Mouse (Mus musculus): Measurements from ENCODE around the gene Insrr. TPM values are rescaled to one million over a fixed set of nuclear protein-coding genes. Genes with fewer than 3 reads are reported as not detected.
A peak's percentile ranks its signal among the peaks of the same experiment; 100 is the strongest.

Insrr gene
- 0.86 and 0.94 TPM in 2 replicates for polyA plus RNA-seq (2014; fragmentation: Nextera tagmentation; extraction: Ambion mirVana)

GRCm38 (mm10) chr3:87796736-87797334, at the start of gene Insrr:
Insrr (plus strand) TSS chr3:87796951.
- H3K4me2 ChIP-seq (ENCODE audit: low read depth, low read length): peak within 1 kb of the TSS; percentile 62
- DNase-seq (ENCODE audit: low spot score) (peak; percentile 58), ATAC-seq (replicated peaks; ENCODE audit: insufficient number of reproducible peaks, low FRiP score, low TSS enrichment, low read depth) (0 out of 2 replicates have a peak, but pooled peaks have one; percentile 29)
- peaks cover 15% of the 10 kb centered on the region for H3K4me1 ChIP-seq (ENCODE audit: control insufficient read depth, insufficient read depth, low read length)
- peak within 1 kb of the TSS; percentile 43 for H3K9ac ChIP-seq (replicated peaks; ENCODE audit: low read length)
- H3K27ac ChIP-seq (replicated peaks; ENCODE audit: low read depth, low read length): no peak within 1 kb of the TSS
- 1% methylated on average over 29 of the region's 29 CpGs for WGBS
- no peaks in the 10 kb centered on the region for H3K36me3 ChIP-seq (replicated peaks; ENCODE audit: control insufficient read depth, insufficient read depth, low read depth, low read length)
- peak within 1 kb of the TSS; percentile 30 for H3K4me3 ChIP-seq (ENCODE audit: low read depth, low read length)
- H3K27me3 ChIP-seq (ENCODE audit: control insufficient read depth, insufficient read depth, low read length): peaks cover 64% of the 10 kb centered on the region
- H3K9me3 ChIP-seq (replicated peaks; ENCODE audit: control insufficient read depth, low read length): no peaks in the 10 kb centered on the region

GRCm38 (mm10) chr3:87748431-87748830, 48.3 kb upstream of the Insrr start, which contains the start of gene Lrrc71:
Lrrc71 (minus strand) TSS chr3:87748625.
- Histone ChIP-seq H3K4me3 (ENCODE audit: low read depth, low read length) (no peak within 1 kb of the TSS), H3K9ac (replicated peaks; ENCODE audit: low read length) (no peak within 1 kb of the TSS), H3K4me1 (ENCODE audit: control insufficient read depth, insufficient read depth, low read length) (peaks cover 2% of the 10 kb centered on the region), H3K9me3 (replicated peaks; ENCODE audit: control insufficient read depth, low read length) (no peaks in the 10 kb centered on the region), H3K4me2 (ENCODE audit: low read depth, low read length) (no peak within 1 kb of the TSS), H3K36me3 (replicated peaks; ENCODE audit: control insufficient read depth, insufficient read depth, low read depth, low read length) (no peaks in the 10 kb centered on the region), H3K27ac (replicated peaks; ENCODE audit: low read depth, low read length) (no peak within 1 kb of the TSS), H3K27me3 (ENCODE audit: control insufficient read depth, insufficient read depth, low read length) (no peaks in the 10 kb centered on the region)
- 55% methylated on average over 13 of the region's 13 CpGs for WGBS
- DNase-seq (ENCODE audit: low spot score) (no peak), ATAC-seq (replicated peaks; ENCODE audit: insufficient number of reproducible peaks, low FRiP score, low TSS enrichment, low read depth) (no peak)

GRCm38 (mm10) chr3:87749036-87749435, 47.7 kb upstream of the Insrr start:
- ATAC-seq (replicated peaks; ENCODE audit: insufficient number of reproducible peaks, low FRiP score, low TSS enrichment, low read depth) (no peak), DNase-seq (ENCODE audit: low spot score) (peak; percentile 58)
- H3K27ac ChIP-seq (replicated peaks; ENCODE audit: low read depth, low read length): no peak overlapping the region
- H3K27me3 ChIP-seq (ENCODE audit: control insufficient read depth, insufficient read depth, low read length): no peaks in the 10 kb centered on the region
- H3K4me2 ChIP-seq (ENCODE audit: low read depth, low read length): no peak overlapping the region
- H3K36me3 ChIP-seq (replicated peaks; ENCODE audit: control insufficient read depth, insufficient read depth, low read depth, low read length): no peaks in the 10 kb centered on the region
- WGBS: 20% methylated on average over 5 of the region's 5 CpGs
- H3K4me3 ChIP-seq (ENCODE audit: low read depth, low read length): no peak overlapping the region
- H3K4me1 ChIP-seq (ENCODE audit: control insufficient read depth, insufficient read depth, low read length): peaks cover 2% of the 10 kb centered on the region
- H3K9ac ChIP-seq (replicated peaks; ENCODE audit: low read length): no peak overlapping the region
- H3K9me3 ChIP-seq (replicated peaks; ENCODE audit: control insufficient read depth, low read length): no peaks in the 10 kb centered on the region

GRCm38 (mm10) chr3:87749977-87750376, 46.8 kb upstream of the Insrr start:
- Histone ChIP-seq H3K4me1 (ENCODE audit: control insufficient read depth, insufficient read depth, low read length) (peaks cover 2% of the 10 kb centered on the region), H3K9me3 (replicated peaks; ENCODE audit: control insufficient read depth, low read length) (no peaks in the 10 kb centered on the region), H3K36me3 (replicated peaks; ENCODE audit: control insufficient read depth, insufficient read depth, low read depth, low read length) (no peaks in the 10 kb centered on the region), H3K27me3 (ENCODE audit: control insufficient read depth, insufficient read depth, low read length) (no peaks in the 10 kb centered on the region), H3K4me2 (ENCODE audit: low read depth, low read length) (no peak overlapping the region), H3K4me3 (ENCODE audit: low read depth, low read length) (no peak overlapping the region), H3K27ac (replicated peaks; ENCODE audit: low read depth, low read length) (no peak overlapping the region), H3K9ac (replicated peaks; ENCODE audit: low read length) (no peak overlapping the region)
- no peak for ATAC-seq (replicated peaks; ENCODE audit: insufficient number of reproducible peaks, low FRiP score, low TSS enrichment, low read depth)
- no peak for DNase-seq (ENCODE audit: low spot score)
- 90% methylated on average over 12 of the region's 12 CpGs for WGBS

GRCm38 (mm10) chr3:87752567-87752966, 44.2 kb upstream of the Insrr start:
- Histone ChIP-seq H3K4me3 (ENCODE audit: low read depth, low read length) (no peak overlapping the region), H3K36me3 (replicated peaks; ENCODE audit: control insufficient read depth, insufficient read depth, low read depth, low read length) (no peaks in the 10 kb centered on the region), H3K9me3 (replicated peaks; ENCODE audit: control insufficient read depth, low read length) (no peaks in the 10 kb centered on the region), H3K4me2 (ENCODE audit: low read depth, low read length) (no peak overlapping the region), H3K9ac (replicated peaks; ENCODE audit: low read length) (no peak overlapping the region), H3K4me1 (ENCODE audit: control insufficient read depth, insufficient read depth, low read length) (peaks cover 2% of the 10 kb centered on the region; the same call in 1 of the 2 replicates), H3K27me3 (ENCODE audit: control insufficient read depth, insufficient read depth, low read length) (no peaks in the 10 kb centered on the region), H3K27ac (replicated peaks; ENCODE audit: low read depth, low read length) (no peak overlapping the region)
- ATAC-seq (replicated peaks; ENCODE audit: insufficient number of reproducible peaks, low FRiP score, low TSS enrichment, low read depth) (no peak), DNase-seq (ENCODE audit: low spot score) (no peak)
- WGBS: 79% methylated on average over 3 of the region's 3 CpGs

- H3K27ac ChIP-seq (replicated peaks; ENCODE audit: low read depth, low read length): no peak overlapping the region
- 86% methylated on average over 13 of the region's 13 CpGs for WGBS
- no peaks in the 10 kb centered on the region for H3K27me3 ChIP-seq (ENCODE audit: control insufficient read depth, insufficient read depth, low read length)
- H3K4me3 ChIP-seq (ENCODE audit: low read depth, low read length): no peak overlapping the region
- no peaks in the 10 kb centered on the region for H3K9me3 ChIP-seq (replicated peaks; ENCODE audit: control insufficient read depth, low read length)
- no peak overlapping the region for H3K4me2 ChIP-seq (ENCODE audit: low read depth, low read length)
- H3K9ac ChIP-seq (replicated peaks; ENCODE audit: low read length): no peak overlapping the region
- ATAC-seq (replicated peaks; ENCODE audit: insufficient number of reproducible peaks, low FRiP score, low TSS enrichment, low read depth): no peak
- H3K36me3 ChIP-seq (replicated peaks; ENCODE audit: control insufficient read depth, insufficient read depth, low read depth, low read length): no peaks in the 10 kb centered on the region
- no peaks in the 10 kb centered on the region for H3K4me1 ChIP-seq (ENCODE audit: control insufficient read depth, insufficient read depth, low read length)
- no peak for DNase-seq (ENCODE audit: low spot score)
Measured at GRCm38 (mm10) chr3:87753829-87754228, 42.9 kb upstream of the Insrr start.

- WGBS: 4% methylated on average over 24 of the region's 24 CpGs
- DNase-seq (ENCODE audit: low spot score) (peak; percentile 85), ATAC-seq (replicated peaks; ENCODE audit: insufficient number of reproducible peaks, low FRiP score, low TSS enrichment, low read depth) (peak; percentile 69)
- no peaks in the 10 kb centered on the region for H3K27me3 ChIP-seq (ENCODE audit: control insufficient read depth, insufficient read depth, low read length)
- no peaks in the 10 kb centered on the region for H3K36me3 ChIP-seq (replicated peaks; ENCODE audit: control insufficient read depth, insufficient read depth, low read depth, low read length)
- H3K4me2 ChIP-seq (ENCODE audit: low read depth, low read length): peak overlapping the region; percentile 24; the same call in 1 of the 2 replicates
- 0 out of 2 replicates have a peak, but pooled peaks cover 2% of the 10 kb centered on the region for H3K4me1 ChIP-seq (ENCODE audit: control insufficient read depth, insufficient read depth, low read length)
- peak overlapping the region; percentile 7; the same call in 1 of the 2 replicates for H3K9ac ChIP-seq (replicated peaks; ENCODE audit: low read length)
- H3K27ac ChIP-seq (replicated peaks; ENCODE audit: low read depth, low read length): no peak overlapping the region
- no peak overlapping the region for H3K4me3 ChIP-seq (ENCODE audit: low read depth, low read length)
- H3K9me3 ChIP-seq (replicated peaks; ENCODE audit: control insufficient read depth, low read length): no peaks in the 10 kb centered on the region
Measured at GRCm38 (mm10) chr3:87755964-87756363, 40.8 kb upstream of the Insrr start.

- no peaks in the 10 kb centered on the region for H3K9me3 ChIP-seq (replicated peaks; ENCODE audit: control insufficient read depth, low read length)
- no peak overlapping the region for H3K27ac ChIP-seq (replicated peaks; ENCODE audit: low read depth, low read length)
- H3K36me3 ChIP-seq (replicated peaks; ENCODE audit: control insufficient read depth, insufficient read depth, low read depth, low read length): no peaks in the 10 kb centered on the region
- DNase-seq (ENCODE audit: low spot score): no peak
- peaks cover 2% of the 10 kb centered on the region; the same call in 1 of the 2 replicates for H3K4me1 ChIP-seq (ENCODE audit: control insufficient read depth, insufficient read depth, low read length)
- H3K4me2 ChIP-seq (ENCODE audit: low read depth, low read length): no peak overlapping the region
- peak overlapping the region; percentile 7; the same call in 1 of the 2 replicates for H3K9ac ChIP-seq (replicated peaks; ENCODE audit: low read length)
- no peak overlapping the region for H3K4me3 ChIP-seq (ENCODE audit: low read depth, low read length)
- ATAC-seq (replicated peaks; ENCODE audit: insufficient number of reproducible peaks, low FRiP score, low TSS enrichment, low read depth): no peak
- 47% methylated on average over 20 of the region's 20 CpGs for WGBS
- no peaks in the 10 kb centered on the region for H3K27me3 ChIP-seq (ENCODE audit: control insufficient read depth, insufficient read depth, low read length)
Measured at GRCm38 (mm10) chr3:87756488-87756887, 40.3 kb upstream of the Insrr start.

Measured in embryonic facial prominence, embryonic 11.5 days (tissue).